Mouse (Mus musculus): Measurements from ENCODE around the gene Mrps35.

DNA sequence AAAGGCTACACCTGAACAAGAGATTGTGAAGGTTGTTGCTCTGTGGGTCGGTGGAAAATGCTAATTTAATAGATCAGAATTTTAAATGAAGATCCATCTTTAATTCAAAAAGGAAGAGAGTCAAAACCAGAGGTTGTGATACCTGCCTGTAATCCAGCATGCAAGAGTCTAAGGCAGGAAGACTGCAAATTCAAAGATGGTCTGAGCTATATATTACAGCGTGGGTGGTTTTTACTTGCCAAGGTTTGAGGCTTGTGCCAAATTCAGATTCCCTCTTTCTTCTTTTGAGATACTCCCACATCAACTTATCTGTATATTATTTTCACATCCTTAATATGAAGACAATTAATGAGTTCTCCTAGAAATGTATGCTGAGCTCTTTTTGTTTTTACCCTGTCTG, 14.2 kb upstream of the Mrps35 start:
- TF ChIP-seq POLR2A (IDR thresholded peaks at IDR 0.05; ENCODE audit: borderline replicate concordance, extremely low read depth, insufficient read depth, insufficient read length, poor library complexity, severe bottlenecking), result no peak
- TF ChIP-seq CTCF (IDR thresholded peaks at IDR 0.05; ENCODE audit: borderline replicate concordance, extremely low read depth, insufficient read depth, insufficient read length), result no peak
